Mouse (Mus musculus) limb, embryonic 12.5 days (tissue): Measurements from ENCODE around the gene Trf. TPM values are rescaled to one million over a fixed set of nuclear protein-coding genes. Genes with fewer than 3 reads are reported as not detected.
"Not testable (repeated sequence)": the region's sequence is repeated elsewhere in the genome, so short reads cannot be mapped to it uniquely, and the experiment has no call there.

Experiments used
- ATAC-seq: fragments of 200-750 bp; cut with Nextera tagmentation; 2 replicates; pipeline ENCODE4 v1.8.0; 2017; ENCODE audit warnings: low read depth, moderate TSS enrichment; ENCODE audit not compliant: insufficient number of reproducible peaks, insufficient read depth, low FRiP score, low TSS enrichment
- H3K27ac ChIP-seq: fragments of 300-500 bp; sonication (generic); 2 replicates; pipeline ENCODE4 v1.5.1; 2016; ENCODE audit warnings: mild to moderate bottlenecking, moderate library complexity
- H3K27me3 ChIP-seq: fragments of 300-500 bp; sonication (generic); 2 replicates; pipeline ENCODE4 v1.6.1; 2016; ENCODE audit warnings: mild to moderate bottlenecking, moderate library complexity
- H3K36me3 ChIP-seq: fragments of 300-500 bp; sonication (generic); 2 replicates; pipeline ENCODE4 v1.6.1; 2016; ENCODE audit warnings: mild to moderate bottlenecking, moderate library complexity
- H3K4me1 ChIP-seq: fragments of 300-500 bp; sonication (generic); replicated peaks from 2 replicates; pipeline ENCODE4 v1.6.1; 2016
- H3K4me2 ChIP-seq: fragments of 300-500 bp; sonication (generic); 2 replicates; pipeline ENCODE4 v1.6.1; 2016; ENCODE audit warnings: mild to moderate bottlenecking, moderate library complexity
- H3K4me3 ChIP-seq: fragments of 300-500 bp; sonication (generic); replicated peaks from 2 replicates; pipeline ENCODE4 v1.5.1; 2016; ENCODE audit warnings: mild to moderate bottlenecking
- H3K9ac ChIP-seq: fragments of 300-500 bp; sonication (generic); replicated peaks from 2 replicates; pipeline ENCODE4 v1.6.1; 2016; ENCODE audit warnings: mild to moderate bottlenecking, moderate library complexity
- H3K9me3 ChIP-seq: fragments of 300-500 bp; sonication (generic); 2 replicates; pipeline ENCODE4 v1.6.1; 2016; ENCODE audit warnings: mild to moderate bottlenecking, moderate library complexity
- WGBS: fragments of 180-500 bp; shearing (Covaris S2); methylation state at CpG from one replicate; pipeline ENCODE4 v1.1.7; 2016; 5-methylcytosine and 5-hydroxymethylcytosine counted together
- polyA plus RNA-seq: library from polyadenylated mRNA; unstranded; fragments of >200 nt; fragmentation: Nextera tagmentation; extraction: Ambion mirVana; gene quantifications from 2 replicates; pipeline ENCODE4 v1.2.1, GENCODE M21; 2016

Trf gene
- polyA plus RNA-seq, 1 experiment from 2014 or later: 7.9 TPM

GRCm38 (mm10) chr9:103184855-103185254, 45.4 kb downstream of the Trf start:
- Histone ChIP-seq H3K9ac (no peak overlapping the region), H3K27me3 (no peaks in the 10 kb centered on the region), H3K4me3 (no peak overlapping the region), H3K4me1 (peaks cover 9% of the 10 kb centered on the region), H3K9me3 (no peaks in the 10 kb centered on the region), H3K4me2 (no peak overlapping the region), H3K27ac (no peak overlapping the region), H3K36me3 (peaks cover 23% of the 10 kb centered on the region)
- ATAC-seq: no peak
- WGBS: 50% methylated on average over 4 of the region's 4 CpGs

- no peak overlapping the region for H3K4me3 ChIP-seq
- H3K9ac ChIP-seq: no peak overlapping the region
- H3K27ac ChIP-seq: no peak overlapping the region
- H3K27me3 ChIP-seq: no peaks in the 10 kb centered on the region
- H3K9me3 ChIP-seq: no peaks in the 10 kb centered on the region
- no peak overlapping the region for H3K4me2 ChIP-seq
- 88% methylated on average over 8 of the region's 8 CpGs for WGBS
- peaks cover 10% of the 10 kb centered on the region for H3K4me1 ChIP-seq
- H3K36me3 ChIP-seq: no peaks in the 10 kb centered on the region
- no peak for ATAC-seq
These were observed 48.4 kb downstream of the Trf start for GRCm38 (mm10) chr9:103181886-103182285.

- Histone ChIP-seq H3K9ac (peak overlapping the region; percentile 63), H3K4me1 (peaks cover 10% of the 10 kb centered on the region), H3K4me2 (peak overlapping the region; percentile 72), H3K27me3 (no peaks in the 10 kb centered on the region), H3K27ac (peak overlapping the region; percentile 62), H3K4me3 (peak overlapping the region; percentile 45), H3K36me3 (no peaks in the 10 kb centered on the region), H3K9me3 (no peaks in the 10 kb centered on the region)
- peak; percentile 89 for ATAC-seq
- 3% methylated on average over 20 of the region's 20 CpGs for WGBS
These were observed 49.3 kb downstream of the Trf start for GRCm38 (mm10) chr9:103180807-103181565.

GRCm38 (mm10) chr9:103180303-103180702, 49.9 kb downstream of the Trf start:
- peaks cover 10% of the 10 kb centered on the region for H3K4me1 ChIP-seq
- no peaks in the 10 kb centered on the region for H3K9me3 ChIP-seq
- 72% methylated on average over 3 of the region's 3 CpGs for WGBS
- peak overlapping the region; percentile 72 for H3K4me2 ChIP-seq
- peak overlapping the region; percentile 63 for H3K9ac ChIP-seq
- ATAC-seq: no peak
- peak overlapping the region; percentile 62; the same call in 1 of the 2 replicates for H3K27ac ChIP-seq
- H3K4me3 ChIP-seq: peak overlapping the region; percentile 45
- H3K27me3 ChIP-seq: no peaks in the 10 kb centered on the region
- no peaks in the 10 kb centered on the region for H3K36me3 ChIP-seq

- H3K4me1 ChIP-seq: peaks cover 9% of the 10 kb centered on the region
- H3K4me3 ChIP-seq: no peak overlapping the region
- no peak overlapping the region for H3K4me2 ChIP-seq
- H3K27ac ChIP-seq: no peak overlapping the region
- no peaks in the 10 kb centered on the region for H3K27me3 ChIP-seq
- 96% methylated on average over 7 of the region's 7 CpGs for WGBS
- H3K9ac ChIP-seq: no peak overlapping the region
- no peaks in the 10 kb centered on the region for H3K9me3 ChIP-seq
- no peak for ATAC-seq
- H3K36me3 ChIP-seq: no peaks in the 10 kb centered on the region
These were observed 54.6 kb downstream of the Trf start for GRCm38 (mm10) chr9:103175692-103176091.

- Histone ChIP-seq H3K36me3 (no peaks in the 10 kb centered on the region), H3K4me2 (no peak overlapping the region), H3K27ac (no peak overlapping the region), H3K27me3 (no peaks in the 10 kb centered on the region), H3K9ac (no peak overlapping the region), H3K9me3 (no peaks in the 10 kb centered on the region), H3K4me3 (no peak overlapping the region), H3K4me1 (peaks cover 2% of the 10 kb centered on the region; the same call in 1 of the 2 replicates)
- WGBS: 53% methylated on average over 6 of the region's 6 CpGs
- ATAC-seq: no peak
These were observed 55.3 kb downstream of the Trf start for GRCm38 (mm10) chr9:103174771-103175519.

GRCm38 (mm10) chr9:103168771-103169170, 61.5 kb downstream of the Trf start:
- Histone ChIP-seq H3K36me3 (no peaks in the 10 kb centered on the region), H3K27ac (no peak overlapping the region), H3K27me3 (no peaks in the 10 kb centered on the region), H3K4me1 (no peaks in the 10 kb centered on the region), H3K9ac (no peak overlapping the region), H3K9me3 (no peaks in the 10 kb centered on the region), H3K4me3 (no peak overlapping the region), H3K4me2 (no peak overlapping the region)
- WGBS: 38% methylated on average over 7 of the region's 7 CpGs
- no peak for ATAC-seq

- Histone ChIP-seq H3K27ac (no peak overlapping the region), H3K4me3 (no peak overlapping the region), H3K36me3 (no peaks in the 10 kb centered on the region), H3K4me1 (no peaks in the 10 kb centered on the region), H3K9me3 (no peaks in the 10 kb centered on the region), H3K4me2 (no peak overlapping the region), H3K9ac (no peak overlapping the region), H3K27me3 (no peaks in the 10 kb centered on the region)
- ATAC-seq: 0 out of 2 replicates have a peak, but pooled peaks have one; percentile 11
- 79% methylated on average over 6 of the region's 6 CpGs for WGBS
These were observed 62.2 kb downstream of the Trf start for GRCm38 (mm10) chr9:103168046-103168445.

GRCm38 (mm10) chr9:103163806-103164205, 66.4 kb downstream of the Trf start:
- no peaks in the 10 kb centered on the region for H3K27me3 ChIP-seq
- H3K9me3 ChIP-seq: no peaks in the 10 kb centered on the region
- H3K4me1 ChIP-seq: no peaks in the 10 kb centered on the region
- H3K27ac ChIP-seq: no peak overlapping the region
- no peak overlapping the region for H3K4me2 ChIP-seq
- WGBS: 75% methylated on average over 15 of the region's 15 CpGs
- no peak overlapping the region for H3K4me3 ChIP-seq
- no peak overlapping the region for H3K9ac ChIP-seq
- no peaks in the 10 kb centered on the region for H3K36me3 ChIP-seq
- no peak for ATAC-seq

GRCm38 (mm10) chr9:103155158-103155557, 75.1 kb downstream of the Trf start:
- not testable (repeated sequence) for H3K27ac ChIP-seq, ATAC-seq, H3K4me2 ChIP-seq, H3K36me3 ChIP-seq, H3K9ac ChIP-seq, H3K27me3 ChIP-seq, H3K9me3 ChIP-seq, H3K4me1 ChIP-seq, H3K4me3 ChIP-seq
- WGBS: 85% methylated on average over 7 of the region's 7 CpGs

- ATAC-seq: no peak
- Histone ChIP-seq H3K9me3 (no peaks in the 10 kb centered on the region), H3K36me3 (no peaks in the 10 kb centered on the region), H3K4me3 (no peak overlapping the region), H3K4me1 (no peaks in the 10 kb centered on the region), H3K4me2 (no peak overlapping the region), H3K9ac (no peak overlapping the region), H3K27ac (no peak overlapping the region), H3K27me3 (no peaks in the 10 kb centered on the region)
- 83% methylated on average over 2 of the region's 2 CpGs for WGBS
These were observed 75.7 kb downstream of the Trf start for GRCm38 (mm10) chr9:103154568-103154967.
